ENCODE assay signal across 8 mouse cellular contexts in genomic region chr5:113918654-113919053, GRCm38 (mm10). TPM values are rescaled to one million over a fixed set of nuclear protein-coding genes. Genes with fewer than 3 reads are reported as not detected.
DNase-seq lines count a peak whose midpoint lies in the region; ATAC-seq and TF ChIP-seq lines count a peak whose summit lies in the region.

No protein-coding gene starts in this region.

- H3K9me3 ChIP-seq in liver, embryonic 16.5 days (replicated peaks; ENCODE audit: control insufficient read depth, low read length) = no peaks in the 10 kb centered on the region
- H3K9me3 ChIP-seq in hindbrain, postnatal 0 days (ENCODE audit: low read length) = no peaks in the 10 kb centered on the region

- no peak overlapping the region for H3K4me2 ChIP-seq in liver, embryonic 16.5 days (ENCODE audit: low read depth, low read length)
- H3K4me2 ChIP-seq in hindbrain, postnatal 0 days (ENCODE audit: low read depth, low read length) = no peak overlapping the region

- H3K4me1 ChIP-seq in liver, embryonic 16.5 days (ENCODE audit: control insufficient read depth, low read depth, low read length) = no peaks in the 10 kb centered on the region
- H3K4me1 ChIP-seq in hindbrain, postnatal 0 days (ENCODE audit: insufficient read depth, low read length) = no peaks in the 10 kb centered on the region

- 16% methylated on average over 9 of the region's 9 CpGs for WGBS in liver, embryonic 16.5 days (ENCODE audit: insufficient replicate concordance)
- WGBS in hindbrain, postnatal 0 days = 65% methylated on average over 9 of the region's 9 CpGs

- no peaks in the 10 kb centered on the region for H3K36me3 ChIP-seq in liver, embryonic 16.5 days (ENCODE audit: control insufficient read depth, insufficient read depth)
- H3K36me3 ChIP-seq in hindbrain, postnatal 0 days (ENCODE audit: insufficient read depth, low read length) = no peaks in the 10 kb centered on the region

- no peak for TF ChIP-seq CTCF in hindbrain, postnatal 0 days (IDR thresholded peaks at IDR 0.05; ENCODE audit: low read depth)

- no peak overlapping the region for H3K4me3 ChIP-seq in liver, embryonic 16.5 days (ENCODE audit: low read depth, low read length)
- H3K4me3 ChIP-seq in hindbrain, postnatal 0 days (ENCODE audit: low read length) = no peak overlapping the region

- no peaks in the 10 kb centered on the region for H3K27me3 ChIP-seq in liver, embryonic 16.5 days (ENCODE audit: control insufficient read depth, insufficient read depth, low read depth, low read length)
- H3K27me3 ChIP-seq in hindbrain, postnatal 0 days (ENCODE audit: insufficient read depth, low read length) = no peaks in the 10 kb centered on the region

- peak; percentile 39 for DNase-seq in urinary bladder, postnatal 14 days (ENCODE audit: low spot score)
- no peak for DNase-seq in urinary bladder, adult 2 months (ENCODE audit: low spot score)
- peak; percentile 47 for DNase-seq in heart, postnatal 4 days
- peak; percentile 64 for DNase-seq in yolk sac, embryonic 10.5 days (ENCODE audit: low spot score)
- DNase-seq in urinary bladder, adult 18-20 months (ENCODE audit: low spot score in 2 of 2) = no peak
- no peak for DNase-seq in left cerebral cortex, adult 9 months (ENCODE audit: low spot score in 2 of 2)
- no peak for DNase-seq in hindbrain, postnatal 0 days (ENCODE audit: low spot score)

- H3K9ac ChIP-seq in liver, embryonic 16.5 days (ENCODE audit: low read depth, low read length) = no peak overlapping the region
- no peak overlapping the region for H3K9ac ChIP-seq in hindbrain, postnatal 0 days (replicated peaks; ENCODE audit: low read length)

- no peak overlapping the region for H3K27ac ChIP-seq in liver, embryonic 16.5 days (ENCODE audit: low read length)
- no peak overlapping the region for H3K27ac ChIP-seq in hindbrain, postnatal 0 days

- peak; percentile 70 for ATAC-seq in liver, embryonic 16.5 days (ENCODE audit: low read depth)
- ATAC-seq in hindbrain, postnatal 0 days = no peak

RNA-seq across cellular contexts. Expression of gene Coro1c, which starts 10.1 kb away (rescaled TPM):
- 116 and 159 TPM in 2 replicates for polyA plus RNA-seq in urinary bladder, adult 2 months (2012; rRNA removed)
- total RNA-seq in heart, postnatal 4 days (2021) = 100 to 1,000 TPM in 1 of 2 experiments, 10 to 100 TPM in 1; 92.4 to 108 TPM
- polyA plus RNA-seq in liver, embryonic 16.5 days (2015; fragmentation: Nextera tagmentation; extraction: Ambion mirVana) = 40.8 and 40.9 TPM in 2 replicates
- 151 and 159 TPM in 2 replicates for total RNA-seq in hindbrain, postnatal 0 days (2014; rRNA removed)
- polyA plus RNA-seq in hindbrain, postnatal 0 days (2015; fragmentation: Nextera tagmentation; extraction: Ambion mirVana) = 140 and 149 TPM in 2 replicates

Comparison
In these comparisons a context has a peak if more than half of its experiments do, and no peak if none do; other contexts are left out.
1. DNase-seq: peak in urinary bladder, postnatal 14 days (single experiment), heart, postnatal 4 days (single experiment) and yolk sac, embryonic 10.5 days (single experiment); none in urinary bladder, adult 2 months (single experiment), urinary bladder, adult 18-20 months (0 of 2), left cerebral cortex, adult 9 months (0 of 2) and hindbrain, postnatal 0 days (single experiment).